In the genomic region with DNA sequence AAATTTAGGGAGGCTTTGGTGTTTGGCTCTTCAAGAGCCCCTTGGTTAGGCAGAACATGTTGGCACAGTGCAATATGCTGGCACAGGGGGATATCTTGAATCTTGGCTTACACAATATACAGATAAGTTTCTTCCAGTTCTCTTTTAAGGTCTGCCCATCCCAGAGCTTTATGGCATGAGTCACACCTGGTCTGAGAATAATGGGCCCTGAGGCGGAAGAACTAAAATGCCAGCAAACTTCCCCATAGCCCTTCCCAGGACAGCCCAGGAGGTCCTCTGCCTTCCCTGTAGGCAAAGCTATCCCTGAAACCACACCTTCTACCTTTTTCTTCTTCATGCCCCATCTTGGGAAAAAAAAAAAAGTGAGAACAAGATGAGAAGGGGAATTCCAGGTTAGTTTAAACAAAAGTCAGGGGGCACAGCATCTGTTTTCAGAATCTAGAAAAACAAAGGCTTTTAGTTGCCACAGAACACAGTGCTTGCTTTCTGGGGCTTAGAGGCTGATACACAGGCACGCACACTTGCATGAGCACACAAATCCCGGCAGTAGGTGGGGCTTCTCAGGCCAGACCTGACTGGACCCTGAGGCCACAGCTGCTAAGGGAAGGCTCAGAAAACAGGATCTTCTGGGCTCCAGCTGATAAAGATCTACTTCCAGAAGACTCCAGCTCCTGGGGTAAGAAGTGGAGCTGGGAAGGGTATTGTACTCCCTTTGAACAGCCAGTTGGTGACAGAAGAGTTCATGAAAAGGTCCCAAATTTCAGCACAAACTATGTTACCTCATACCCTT, we compare ENCODE assay signal across 23 mouse cellular contexts.
DNase-seq lines count a peak whose midpoint lies in the region; ATAC-seq and TF ChIP-seq lines count a peak whose summit lies in the region.
"Had no signal": no experiment of that assay in that cellular context is flagged by ENCODE, and none has a peak within 500 bp of the region (broad histone marks: within the 10 kb centered on the region; RNA-seq: fewer than 3 reads in every experiment).

No protein-coding gene starts in this region.

- no peaks in the 10 kb centered on the region; the same call in 1 of the 2 replicates for H3K79me2 ChIP-seq in CH12.LX (replicated peaks; ENCODE audit: control insufficient read depth, extremely low read depth, insufficient read depth, poor library complexity, severe bottlenecking)

- no peak for TF ChIP-seq POLR2A in CH12.LX (IDR thresholded peaks at IDR 0.05; ENCODE audit: low read depth, low read length)

- H3K27me3 ChIP-seq in CH12.LX (replicated peaks): no peaks in the 10 kb centered on the region
- H3K27me3 ChIP-seq in intestine, postnatal 0 days (replicated peaks; ENCODE audit: control insufficient read depth, insufficient read depth, low read length): no peaks in the 10 kb centered on the region
- no peaks in the 10 kb centered on the region for H3K27me3 ChIP-seq in stomach, postnatal 0 days (ENCODE audit: control insufficient read depth, insufficient read depth, low read length)
- no peaks in the 10 kb centered on the region for H3K27me3 ChIP-seq in midbrain, embryonic 10.5 days (ENCODE audit: low read depth, poor library complexity, severe bottlenecking)
- no peaks in the 10 kb centered on the region for H3K27me3 ChIP-seq in forebrain, embryonic 13.5 days
- H3K27me3 ChIP-seq: heart, embryonic 12.5 days; hindbrain, embryonic 13.5 days; liver, embryonic 15.5 days; neural tube, embryonic 15.5 days had no signal

- no peak overlapping the region for H3K4me3 ChIP-seq in CH12.LX (replicated peaks in 1 of 3; ENCODE audit: low read depth in 2 of 3, low read length in 2 of 3, poor library complexity in 1 of 3)
- no peak overlapping the region for H3K4me3 ChIP-seq in intestine, postnatal 0 days (ENCODE audit: low read depth, low read length)
- no peak overlapping the region for H3K4me3 ChIP-seq in stomach, postnatal 0 days (ENCODE audit: low read depth, low read length)
- no peak overlapping the region for H3K4me3 ChIP-seq in midbrain, embryonic 10.5 days
- no peak overlapping the region for H3K4me3 ChIP-seq in forebrain, embryonic 13.5 days
- H3K4me3 ChIP-seq: erythroblast, embryonic 14.5 days; heart, embryonic 12.5 days; hindbrain, embryonic 13.5 days; layer of hippocampus, adult 2 months; liver, embryonic 15.5 days; myocyte; neural tube, embryonic 15.5 days had no signal

- in situ Hi-C loops in CH12.LX (cut with MboI; ENCODE audit: low pct_ligation_motif_present, low pct_unique_long_range_greater_than_20kb, low sequenced_read_pairs): no loop called here

- TF ChIP-seq EP300 in CH12.LX (IDR thresholded peaks at IDR 0.05; ENCODE audit: low read length): peak; percentile 37; the same call in 1 of the 2 replicates
- TF ChIP-seq EP300 in stomach, postnatal 0 days (optimal IDR thresholded peaks at IDR 0.05): no peak

- peak; percentile 30 for TF ChIP-seq RAD21 in CH12.LX (IDR thresholded peaks at IDR 0.05; ENCODE audit: low read depth, low read length)

- peak in 1 of 2 experiments; percentile 29; a peak in 2 of 4 replicates for TF ChIP-seq CTCF in CH12.LX (conservative IDR thresholded peaks at IDR 0.05 in 1 of 2, IDR thresholded peaks at IDR 0.05 in 1 of 2; ENCODE audit: low read depth in 2 of 2, low read length in 2 of 2)
- no peak for TF ChIP-seq CTCF in intestine, postnatal 0 days (IDR thresholded peaks at IDR 0.05; ENCODE audit: low read depth)
- no peak; the same call in 1 of the 2 replicates for TF ChIP-seq CTCF in stomach, postnatal 0 days (IDR thresholded peaks at IDR 0.05; ENCODE audit: low read depth)

- no peaks in the 10 kb centered on the region for H3K9me3 ChIP-seq in CH12.LX (replicated peaks; ENCODE audit: low read length)
- H3K9me3 ChIP-seq in intestine, postnatal 0 days (ENCODE audit: control insufficient read depth): no peaks in the 10 kb centered on the region
- no peaks in the 10 kb centered on the region for H3K9me3 ChIP-seq in stomach, postnatal 0 days (ENCODE audit: control insufficient read depth, low read length)
- H3K9me3 ChIP-seq in midbrain, embryonic 10.5 days (replicated peaks): no peaks in the 10 kb centered on the region
- H3K9me3 ChIP-seq in forebrain, embryonic 13.5 days (replicated peaks): no peaks in the 10 kb centered on the region
- H3K9me3 ChIP-seq: heart, embryonic 12.5 days; hindbrain, embryonic 13.5 days; liver, embryonic 15.5 days; neural tube, embryonic 15.5 days had no signal

- no peak overlapping the region for H3K27ac ChIP-seq in CH12.LX (ENCODE audit: insufficient read depth, low read depth)
- peak overlapping the region; percentile 57 for H3K27ac ChIP-seq in intestine, postnatal 0 days (ENCODE audit: low read depth, low read length)
- peak overlapping the region; percentile 49 for H3K27ac ChIP-seq in stomach, postnatal 0 days (replicated peaks)
- H3K27ac ChIP-seq in midbrain, embryonic 10.5 days (replicated peaks): no peak overlapping the region
- H3K27ac ChIP-seq in forebrain, embryonic 13.5 days: no peak overlapping the region
- H3K27ac ChIP-seq: hindbrain, embryonic 13.5 days; layer of hippocampus, adult 2 months; liver, embryonic 15.5 days; neural tube, embryonic 15.5 days had no signal

- H3K4me1 ChIP-seq in CH12.LX (ENCODE audit: control insufficient read depth in 1 of 2, insufficient read depth in 2 of 2): peaks cover 14 to 24% of the 10 kb centered on the region in 2 experiments; a peak in 3 of 4 replicates
- H3K4me1 ChIP-seq in intestine, postnatal 0 days (replicated peaks; ENCODE audit: control insufficient read depth, insufficient read depth, low read length): peaks cover 4% of the 10 kb centered on the region; the same call in 1 of the 2 replicates
- H3K4me1 ChIP-seq in stomach, postnatal 0 days (replicated peaks; ENCODE audit: control insufficient read depth, insufficient read depth): no peaks in the 10 kb centered on the region
- H3K4me1 ChIP-seq in midbrain, embryonic 10.5 days: no peaks in the 10 kb centered on the region
- H3K4me1 ChIP-seq in forebrain, embryonic 13.5 days: no peaks in the 10 kb centered on the region
- H3K4me1 ChIP-seq: hindbrain, embryonic 13.5 days; liver, embryonic 15.5 days; neural tube, embryonic 15.5 days had no signal

- no peak for DNase-seq in CH12.LX (ENCODE audit: extremely low read depth)
- peak; percentile 40 for DNase-seq in adipocyte (ENCODE audit: low spot score)
- peak; percentile 48 for DNase-seq in stomach, postnatal 0 days (ENCODE audit: low spot score)
- DNase-seq in spleen, postnatal 10 days (ENCODE audit: low spot score in 2 of 2): no peak
- DNase-seq in midbrain, embryonic 10.5 days (ENCODE audit: low spot score): no peak
- DNase-seq: adrenal gland, adult 2 months; cerebellum, adult 8-10 months; heart, adult 11 months; midbrain, embryonic 14.5 days; right cerebral cortex, postnatal 14 days; thymus, postnatal 4 days had no signal

- peaks cover 0 to 10% of the 10 kb centered on the region in 2 experiments for H3K36me3 ChIP-seq in CH12.LX (replicated peaks in 1 of 2; ENCODE audit: control insufficient read depth in 1 of 2, insufficient read depth in 1 of 2, low read length in 1 of 2)
- no peaks in the 10 kb centered on the region for H3K36me3 ChIP-seq in intestine, postnatal 0 days (ENCODE audit: control insufficient read depth, insufficient read depth)
- no peaks in the 10 kb centered on the region for H3K36me3 ChIP-seq in stomach, postnatal 0 days (ENCODE audit: control insufficient read depth, insufficient read depth, low read length)
- H3K36me3 ChIP-seq in midbrain, embryonic 10.5 days: no peaks in the 10 kb centered on the region
- no peaks in the 10 kb centered on the region for H3K36me3 ChIP-seq in forebrain, embryonic 13.5 days (ENCODE audit: poor library complexity, severe bottlenecking)
- H3K36me3 ChIP-seq: heart, embryonic 12.5 days; hindbrain, embryonic 13.5 days; liver, embryonic 15.5 days; neural tube, embryonic 15.5 days had no signal

- peak overlapping the region; percentile 39; the same call in 1 of the 2 replicates for H3K9ac ChIP-seq in CH12.LX (ENCODE audit: insufficient read depth, low read depth)
- H3K9ac ChIP-seq in intestine, postnatal 0 days (ENCODE audit: low read depth, low read length): no peak overlapping the region
- no peak overlapping the region for H3K9ac ChIP-seq in stomach, postnatal 0 days (ENCODE audit: low read length)
- no peak overlapping the region for H3K9ac ChIP-seq in forebrain, embryonic 13.5 days
- H3K9ac ChIP-seq: heart, embryonic 12.5 days; hindbrain, embryonic 13.5 days; liver, embryonic 15.5 days; neural tube, embryonic 15.5 days had no signal

- WGBS in intestine, postnatal 0 days: 46% methylated on average over 3 of the region's 3 CpGs
- WGBS in stomach, postnatal 0 days: 56% methylated on average over 3 of the region's 3 CpGs
- 73% methylated on average over 3 of the region's 3 CpGs for WGBS in midbrain, embryonic 10.5 days
- 77% methylated on average over 3 of the region's 3 CpGs for WGBS in forebrain, embryonic 13.5 days

- peak overlapping the region; percentile 8; the same call in 1 of the 2 replicates for H3K4me2 ChIP-seq in CH12.LX (ENCODE audit: insufficient read depth, low read depth, poor library complexity, severe bottlenecking)
- H3K4me2 ChIP-seq in intestine, postnatal 0 days (replicated peaks; ENCODE audit: low read depth): no peak overlapping the region
- H3K4me2 ChIP-seq in stomach, postnatal 0 days (replicated peaks; ENCODE audit: low read depth): no peak overlapping the region
- no peak overlapping the region for H3K4me2 ChIP-seq in forebrain, embryonic 13.5 days
- H3K4me2 ChIP-seq: heart, embryonic 12.5 days; hindbrain, embryonic 13.5 days; liver, embryonic 15.5 days; neural tube, embryonic 15.5 days had no signal

- dilution Hi-C loops in CH12.LX (cut with MboI; ENCODE audit: extremely low pct_ligation_motif_present, extremely low pct_unique_long_range_greater_than_20kb, low sequenced_read_pairs): no loop called here

- ATAC-seq in intestine, postnatal 0 days: peak; percentile 85
- peak; percentile 81 for ATAC-seq in stomach, postnatal 0 days (ENCODE audit: low FRiP score, low TSS enrichment)
- no peak for ATAC-seq in forebrain, embryonic 13.5 days
- ATAC-seq: forebrain, embryonic 16.5 days; inflammation-experienced regulatory T-cells, adult 6 months; lung, postnatal 0 days had no signal

TF ChIP-seq in CH12.LX, 34 proteins besides CTCF, POLR2A, EP300 and RAD21 (continues in another document):
- TF ChIP-seq MXI1 (IDR thresholded peaks at IDR 0.05; ENCODE audit: low read depth, low read length): no peak
- TF ChIP-seq MEF2A (IDR thresholded peaks at IDR 0.05; ENCODE audit: borderline replicate concordance, low read depth, low read length): 0 out of 2 replicates have a peak, but pooled peaks have one; percentile 22
- TF ChIP-seq ZNF384 (IDR thresholded peaks at IDR 0.05; ENCODE audit: low read depth, low read length): peak; percentile 80
- no peak for TF ChIP-seq PAX5 (IDR thresholded peaks at IDR 0.05; ENCODE audit: low read length)
- TF ChIP-seq SMC3 (IDR thresholded peaks at IDR 0.05; ENCODE audit: low read depth, low read length): peak; percentile 24
- no peak for TF ChIP-seq KAT2A (IDR thresholded peaks at IDR 0.05; ENCODE audit: insufficient replicate concordance, low read length)
- TF ChIP-seq MAZ (IDR thresholded peaks at IDR 0.05; ENCODE audit: low read depth, low read length): 0 out of 2 replicates have a peak, but pooled peaks have one; percentile 22
- 0 out of 2 replicates have a peak, but pooled peaks have one; percentile 30 for TF ChIP-seq BHLHE40 (IDR thresholded peaks at IDR 0.05; ENCODE audit: low read depth, low read length)
- TF ChIP-seq RCOR1 (conservative IDR thresholded peaks at IDR 0.05; ENCODE audit: low read depth, low read length): no peak

Comparison
In these comparisons a context has a peak if more than half of its experiments do, and no peak if none do; other contexts are left out.
1. DNase-seq: peak in adipocyte (single experiment) and stomach, postnatal 0 days (single experiment); none in CH12.LX (single experiment), spleen, postnatal 10 days (0 of 2) and midbrain, embryonic 10.5 days (single experiment).
2. H3K27ac ChIP-seq: peak in intestine, postnatal 0 days (single experiment) and stomach, postnatal 0 days (single experiment); none in CH12.LX (single experiment), midbrain, embryonic 10.5 days (single experiment) and forebrain, embryonic 13.5 days (single experiment).